Mouse (Mus musculus): Measurements from ENCODE around the gene Zfp54. TPM values are rescaled to one million over a fixed set of nuclear protein-coding genes. Genes with fewer than 3 reads are reported as not detected.
"Not testable (repeated sequence)": the region's sequence is repeated elsewhere in the genome, so short reads cannot be mapped to it uniquely, and the experiment has no call there.

Zfp54 gene
- 0.76 and 0.80 TPM in 2 replicates for polyA plus RNA-seq (2012; rRNA removed)

GRCm38 (mm10) chr17:21422664-21423599, at the start of gene Zfp54:
TSS of gene Zfp54 (plus strand) at chr17:21423227.
- Histone ChIP-seq H3K4me3 (ENCODE audit: insufficient read depth, low read depth, low read length) (peak within 1 kb of the TSS; percentile 55), H3K27ac (ENCODE audit: insufficient read depth, low read depth, low read length) (peak within 1 kb of the TSS; percentile 67; the same call in 1 of the 2 replicates), H3K4me1 (ENCODE audit: control insufficient read depth, insufficient read depth, low read length) (no peaks in the 10 kb centered on the region), H3K27me3 (replicated peaks; ENCODE audit: control insufficient read depth, insufficient read depth, low read length) (no peaks in the 10 kb centered on the region), H3K36me3 (ENCODE audit: control insufficient read depth, insufficient read depth, low read length) (no peaks in the 10 kb centered on the region)
- peak; percentile 87 for DNase-seq
- under 1% methylated on average over 22 of the region's 22 CpGs for WGBS
- TF ChIP-seq POLR2A (IDR thresholded peaks at IDR 0.05; ENCODE audit: low read depth, low read length) (no peak), CTCF (conservative IDR thresholded peaks at IDR 0.05; ENCODE audit: insufficient read depth, insufficient read length, low read depth, low read length) (peak; percentile 51)

GRCm38 (mm10) chr17:21375311-21375710, 47.7 kb upstream of the Zfp54 start:
- Histone ChIP-seq H3K4me3 (ENCODE audit: insufficient read depth, low read depth, low read length) (no peak overlapping the region), H3K27me3 (replicated peaks; ENCODE audit: control insufficient read depth, insufficient read depth, low read length) (no peaks in the 10 kb centered on the region), H3K27ac (ENCODE audit: insufficient read depth, low read depth, low read length) (no peak overlapping the region), H3K4me1 (ENCODE audit: control insufficient read depth, insufficient read depth, low read length) (no peaks in the 10 kb centered on the region), H3K36me3 (ENCODE audit: control insufficient read depth, insufficient read depth, low read length) (no peaks in the 10 kb centered on the region)
- WGBS = 54% methylated on average over 1 of the region's 1 CpGs
- TF ChIP-seq POLR2A (IDR thresholded peaks at IDR 0.05; ENCODE audit: low read depth, low read length) (no peak), CTCF (conservative IDR thresholded peaks at IDR 0.05; ENCODE audit: insufficient read depth, insufficient read length, low read depth, low read length) (no peak)
- no peak for DNase-seq

GRCm38 (mm10) chr17:21383391-21384056, 39.5 kb upstream of the Zfp54 start, which contains the start of gene Zfp677:
TSS of gene Zfp677 (plus strand) at chr17:21383748.
- Histone ChIP-seq H3K4me3 (ENCODE audit: insufficient read depth, low read depth, low read length) (peak within 1 kb of the TSS; percentile 52), H3K27me3 (replicated peaks; ENCODE audit: control insufficient read depth, insufficient read depth, low read length) (no peaks in the 10 kb centered on the region), H3K27ac (ENCODE audit: insufficient read depth, low read depth, low read length) (peak within 1 kb of the TSS; percentile 49; the same call in 1 of the 2 replicates), H3K4me1 (ENCODE audit: control insufficient read depth, insufficient read depth, low read length) (no peaks in the 10 kb centered on the region), H3K36me3 (ENCODE audit: control insufficient read depth, insufficient read depth, low read length) (no peaks in the 10 kb centered on the region)
- WGBS = 3% methylated on average over 20 of the region's 20 CpGs
- peak; percentile 77 for DNase-seq
- no peak for TF ChIP-seq POLR2A (IDR thresholded peaks at IDR 0.05; ENCODE audit: low read depth, low read length)
- TF ChIP-seq CTCF (conservative IDR thresholded peaks at IDR 0.05; ENCODE audit: insufficient read depth, insufficient read length, low read depth, low read length) = peak; percentile 36

GRCm38 (mm10) chr17:21384057-21384411, 39.0 kb upstream of the Zfp54 start:
- H3K4me1 ChIP-seq (ENCODE audit: control insufficient read depth, insufficient read depth, low read length) = no peaks in the 10 kb centered on the region

GRCm38 (mm10) chr17:21438806-21439400, 15.9 kb downstream of the Zfp54 start:
- peak; percentile 38 for DNase-seq
- not testable (repeated sequence) for H3K27ac ChIP-seq (ENCODE audit: insufficient read depth, low read depth, low read length); H3K36me3 ChIP-seq (ENCODE audit: control insufficient read depth, insufficient read depth, low read length); H3K27me3 ChIP-seq (replicated peaks; ENCODE audit: control insufficient read depth, insufficient read depth, low read length); H3K4me1 ChIP-seq (ENCODE audit: control insufficient read depth, insufficient read depth, low read length); H3K4me3 ChIP-seq (ENCODE audit: insufficient read depth, low read depth, low read length)
- 74% methylated on average over 9 of the region's 9 CpGs for WGBS

More at GRCm38 (mm10) chr17:21384057-21384411, 39.0 kb upstream of the Zfp54 start:
- no peaks in the 10 kb centered on the region for H3K27me3 ChIP-seq (replicated peaks; ENCODE audit: control insufficient read depth, insufficient read depth, low read length)
- DNase-seq = peak; percentile 19
- TF ChIP-seq CTCF (conservative IDR thresholded peaks at IDR 0.05; ENCODE audit: insufficient read depth, insufficient read length, low read depth, low read length) (no peak), POLR2A (IDR thresholded peaks at IDR 0.05; ENCODE audit: low read depth, low read length) (no peak)
- no peak overlapping the region for H3K27ac ChIP-seq (ENCODE audit: insufficient read depth, low read depth, low read length)
- WGBS = 9% methylated on average over 8 of the region's 8 CpGs
- peak overlapping the region; percentile 52 for H3K4me3 ChIP-seq (ENCODE audit: insufficient read depth, low read depth, low read length)
- H3K36me3 ChIP-seq (ENCODE audit: control insufficient read depth, insufficient read depth, low read length) = no peaks in the 10 kb centered on the region

- WGBS = under 1% methylated on average over 3 of the region's 3 CpGs
- peak overlapping the region; percentile 90 for H3K4me3 ChIP-seq (ENCODE audit: insufficient read depth, low read depth, low read length)
Measured at GRCm38 (mm10) chr17:21449669-21450068, 26.6 kb downstream of the Zfp54 start.

More at GRCm38 (mm10) chr17:21449669-21450068, 26.6 kb downstream of the Zfp54 start:
- DNase-seq = peak; percentile 91
- Histone ChIP-seq H3K4me1 (ENCODE audit: control insufficient read depth, insufficient read depth, low read length) (no peaks in the 10 kb centered on the region), H3K27ac (ENCODE audit: insufficient read depth, low read depth, low read length) (peak overlapping the region; percentile 90), H3K27me3 (replicated peaks; ENCODE audit: control insufficient read depth, insufficient read depth, low read length) (no peaks in the 10 kb centered on the region), H3K36me3 (ENCODE audit: control insufficient read depth, insufficient read depth, low read length) (no peaks in the 10 kb centered on the region)
- TF ChIP-seq POLR2A (IDR thresholded peaks at IDR 0.05; ENCODE audit: low read depth, low read length) (no peak), CTCF (conservative IDR thresholded peaks at IDR 0.05; ENCODE audit: insufficient read depth, insufficient read length, low read depth, low read length) (peak; percentile 53)

Data from kidney, adult 2 months (tissue).